Mouse (Mus musculus): ENCODE results near the gene Gas6. TPM values are rescaled to one million over a fixed set of nuclear protein-coding genes. Genes with fewer than 3 reads are reported as not detected.

Gene Gas6
- 100 to 1,000 TPM; 100 to 394 TPM for total RNA-seq (2021)
- long read RNA-seq, experiment 1, transcript Gas6-201 (15 exons, 2,548 nt): major isoform, 115 of 128 reads
- long read RNA-seq, experiment 1, partial matches to known transcripts: 5 of 128 reads
- long read RNA-seq, experiment 1, other reads (novel, unspliced or antisense): 8 of 128 reads
- long read RNA-seq, experiment 2, transcript Gas6-201 (15 exons, 2,548 nt): major isoform, 2,412 of 2,754 reads
- long read RNA-seq, experiment 2, partial matches to known transcripts: 222 of 2,754 reads
- long read RNA-seq, experiment 2, other reads (novel, unspliced or antisense): 120 of 2,754 reads

DNA sequence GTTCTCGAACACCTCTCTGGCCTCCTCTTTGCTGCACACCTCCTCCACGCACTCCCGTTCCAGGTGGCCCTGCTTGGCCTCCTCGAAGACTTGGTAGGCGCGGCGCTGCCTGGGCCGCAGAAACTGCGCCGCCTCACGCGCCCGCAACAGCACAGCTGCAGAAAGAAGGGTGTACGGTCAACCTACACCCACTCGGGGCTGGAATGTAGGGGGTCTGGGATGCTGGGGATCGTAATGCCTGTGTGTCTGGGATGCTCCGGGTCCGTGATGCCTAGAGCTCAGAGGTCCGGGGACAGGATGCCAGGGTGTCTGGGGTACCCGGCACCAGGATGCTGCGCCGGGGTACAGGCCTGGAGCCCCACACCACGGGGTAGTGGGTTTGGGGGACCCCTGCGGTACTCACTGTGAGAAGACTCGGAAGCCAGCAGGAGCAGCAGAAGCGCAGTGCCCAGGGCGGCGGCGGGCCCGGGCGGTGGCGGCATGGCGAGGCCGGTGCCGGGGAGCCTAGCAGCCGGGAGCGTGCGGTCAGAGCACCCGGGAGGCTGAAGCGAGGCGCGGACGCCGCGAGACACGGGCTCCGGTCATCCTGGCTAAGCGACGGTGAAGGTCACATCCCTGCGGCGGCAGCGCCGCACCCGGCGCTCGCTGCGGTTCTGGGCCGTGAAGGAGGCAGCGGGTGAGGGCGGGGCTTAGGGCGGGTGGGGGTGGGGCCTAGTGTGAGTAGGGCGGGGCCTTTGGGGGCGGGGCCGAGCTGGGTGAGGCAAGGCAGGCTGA, at the start of gene Gas6:
Gas6 (minus strand) TSS at position 633 of the 774 bp plus-strand sequence.
- DNase-seq (ENCODE audit: low spot score in 2 of 2): peak; percentile 64 to 68

DNA sequence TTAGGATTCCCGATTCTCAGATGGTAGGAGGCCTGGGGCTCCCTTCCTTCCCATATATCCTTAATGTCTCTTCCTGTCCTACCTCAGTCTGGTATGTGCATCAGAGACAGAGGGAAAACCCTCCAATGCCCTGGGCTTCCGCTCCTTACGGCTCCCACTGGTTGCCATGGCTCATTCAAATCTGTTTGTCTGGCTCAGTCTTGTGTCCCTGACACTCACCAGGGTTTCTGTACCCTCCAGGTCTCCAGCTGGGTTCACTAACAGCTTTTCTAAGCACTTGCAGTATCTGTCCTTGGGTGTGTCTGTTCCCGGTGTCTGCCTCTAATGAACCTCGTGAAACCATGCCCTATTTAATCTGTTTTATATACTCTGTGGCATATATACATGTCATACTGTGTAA, 47.2 kb upstream of the Gas6 start:
- DNase-seq (ENCODE audit: low spot score in 2 of 2): no peak

DNA sequence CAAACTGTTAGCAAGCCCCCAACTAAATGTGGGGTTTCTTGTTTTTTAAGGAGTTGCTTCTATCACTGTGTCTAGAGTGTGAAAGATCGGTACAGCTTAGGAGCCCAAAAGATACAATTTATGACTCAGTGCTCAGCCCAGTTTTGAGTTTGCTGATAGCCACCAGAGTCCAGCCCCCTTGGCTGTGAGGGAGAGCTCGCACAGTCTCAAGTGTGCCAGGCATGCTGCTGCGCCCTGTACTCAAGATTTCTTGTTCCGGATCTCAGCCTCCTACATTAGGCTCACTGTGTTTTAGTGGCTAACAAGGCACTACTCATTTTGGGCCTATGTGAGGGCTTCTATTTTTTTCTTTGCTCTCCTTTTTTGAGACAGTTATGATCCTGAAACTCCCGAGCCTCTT, 45.8 kb upstream of the Gas6 start:
- DNase-seq (ENCODE audit: low spot score in 2 of 2): no peak

DNA sequence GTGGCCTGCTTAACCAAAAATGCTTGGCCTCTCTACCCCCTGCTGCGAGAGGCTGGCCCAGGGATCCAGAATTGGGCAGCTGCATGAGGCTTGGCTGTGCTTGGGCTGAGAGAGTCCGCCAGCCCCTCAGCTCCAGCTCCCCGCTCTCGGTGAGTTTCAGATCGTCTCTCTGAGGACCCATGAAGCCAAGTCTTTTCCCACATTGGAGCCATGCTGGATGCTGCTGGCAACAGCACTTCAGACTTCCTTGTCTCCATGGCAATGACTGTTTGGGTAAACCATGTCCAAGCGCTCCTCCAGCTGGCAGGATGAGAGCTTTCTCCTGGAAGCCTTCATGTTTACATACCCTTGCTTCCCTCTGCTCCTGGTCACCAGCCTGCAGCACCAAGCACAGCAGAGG, 44.5 kb upstream of the Gas6 start:
- DNase-seq (ENCODE audit: low spot score in 2 of 2): no peak

DNA sequence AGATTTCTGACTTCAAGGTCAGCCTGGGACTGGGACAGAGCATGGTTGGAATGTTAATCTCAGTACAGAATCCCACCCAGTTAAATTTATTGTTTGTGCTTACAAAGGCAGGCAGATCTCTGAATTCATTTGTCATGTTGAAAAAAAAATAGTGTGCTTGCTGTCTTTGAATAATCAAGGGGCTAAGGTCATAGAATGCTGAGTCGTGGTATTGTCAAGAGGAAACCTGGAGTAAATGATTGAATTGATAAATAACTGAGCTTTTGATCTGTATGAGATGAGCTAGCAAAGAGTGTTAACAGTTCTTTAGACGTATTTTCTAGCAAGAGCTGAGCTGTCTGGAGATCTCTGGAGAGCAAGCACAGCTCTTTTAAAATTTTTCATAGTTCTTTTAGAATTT, 42.8 kb upstream of the Gas6 start:
- DNase-seq (ENCODE audit: low spot score in 2 of 2): no peak

DNA sequence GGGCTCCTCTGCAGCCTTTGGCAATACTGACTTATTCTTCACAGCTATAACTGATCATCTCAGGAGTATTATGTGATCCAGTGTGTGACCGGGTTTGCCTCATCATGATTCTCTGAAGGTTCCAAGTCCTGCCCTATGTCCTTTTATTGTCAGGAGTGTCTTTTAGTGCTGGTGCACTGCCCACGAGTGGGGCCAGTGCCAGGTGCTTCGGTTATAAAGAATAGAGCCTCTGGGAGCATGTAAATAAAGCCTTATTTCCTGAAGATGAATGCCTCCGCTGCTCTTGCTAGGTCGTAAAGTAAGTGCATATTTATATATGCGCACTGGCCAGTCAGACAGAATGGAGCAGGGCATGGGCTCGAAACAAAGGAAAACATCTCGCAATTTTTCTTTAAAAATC, 38.8 kb upstream of the Gas6 start:
- DNase-seq (ENCODE audit: low spot score in 2 of 2): no peak

DNA sequence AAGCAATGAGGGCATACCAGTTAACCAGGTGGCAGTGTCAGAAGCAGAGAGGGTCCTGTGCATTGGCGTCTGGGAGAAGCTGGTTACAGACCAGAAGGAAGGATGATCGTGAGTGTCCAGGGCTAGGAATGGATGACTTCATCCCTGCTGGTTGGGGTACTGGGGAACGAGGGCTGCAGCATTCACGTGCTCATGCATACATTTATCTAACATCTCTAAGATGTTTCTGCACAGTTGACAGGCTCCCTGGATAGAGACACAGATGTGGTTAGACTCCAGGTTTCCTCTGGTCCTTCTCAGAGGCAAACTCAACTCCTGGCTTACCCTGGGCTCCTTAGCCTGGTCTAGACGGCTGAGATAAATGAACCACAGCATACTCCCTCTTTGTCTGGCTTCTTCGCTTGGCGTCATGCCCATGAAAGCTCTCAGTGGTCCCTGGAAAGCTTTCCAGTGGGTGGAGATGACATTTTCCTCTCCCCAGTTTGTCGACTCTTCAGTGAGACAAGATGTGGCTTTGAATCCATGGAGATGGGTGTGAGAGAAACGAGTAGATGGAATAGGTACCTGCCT, 37.4 kb upstream of the Gas6 start:
- DNase-seq (ENCODE audit: low spot score in 2 of 2): no peak

DNA sequence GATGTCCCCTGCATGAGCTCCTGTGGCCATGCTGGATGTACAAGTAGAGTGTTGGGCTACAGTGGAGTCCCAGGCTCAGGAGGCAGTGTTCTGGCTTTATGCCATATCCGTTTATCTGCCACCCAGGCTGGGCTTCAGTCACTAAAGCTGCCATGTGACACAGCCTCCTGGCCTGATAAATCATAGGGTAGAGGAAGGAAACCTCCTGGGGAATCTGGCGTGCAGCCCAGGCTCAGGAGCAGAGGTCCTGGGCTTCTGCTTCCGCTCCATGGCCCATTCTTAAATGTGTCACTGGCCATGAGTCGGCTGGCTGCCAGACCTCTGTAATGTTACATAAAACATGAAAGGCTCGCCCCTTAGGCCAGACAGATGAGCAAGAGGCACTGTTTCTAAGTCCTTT, 36.7 kb upstream of the Gas6 start:
- peak; percentile 73 to 81 for DNase-seq (ENCODE audit: low spot score in 2 of 2)

DNA sequence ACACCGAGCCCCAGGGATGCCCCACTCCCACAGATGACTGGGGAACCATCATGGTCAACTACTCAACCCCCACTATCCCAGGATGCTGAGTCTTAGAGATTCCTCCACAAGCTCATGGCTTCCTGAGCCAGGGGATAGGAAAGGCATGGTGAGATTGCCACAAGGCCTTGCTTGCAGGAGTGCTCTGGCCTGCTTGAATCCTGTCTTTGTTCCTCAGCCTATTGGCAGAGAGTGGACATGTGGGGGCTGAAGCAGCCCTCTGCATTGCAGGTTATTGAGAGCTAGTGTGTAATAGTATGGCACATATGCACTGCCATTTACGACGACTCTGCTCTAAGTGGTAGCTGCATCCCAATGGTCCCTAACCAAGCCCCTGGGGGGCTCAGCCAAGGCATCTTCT, 36.1 kb upstream of the Gas6 start:
- no peak for DNase-seq (ENCODE audit: low spot score in 2 of 2)

- peak in 1 of 2 experiments; percentile 55 for DNase-seq (ENCODE audit: low spot score in 2 of 2)
Measured at GRCm38 (mm10) chr8:13529891-13530316, 35.6 kb upstream of the Gas6 start.

- DNase-seq (ENCODE audit: low spot score in 2 of 2): no peak
Measured at GRCm38 (mm10) chr8:13529011-13529840, 34.9 kb upstream of the Gas6 start.

GRCm38 (mm10) chr8:13521392-13521791, 27.1 kb upstream of the Gas6 start:
- peak in 1 of 2 experiments; percentile 18 for DNase-seq (ENCODE audit: low spot score in 2 of 2)

DNA sequence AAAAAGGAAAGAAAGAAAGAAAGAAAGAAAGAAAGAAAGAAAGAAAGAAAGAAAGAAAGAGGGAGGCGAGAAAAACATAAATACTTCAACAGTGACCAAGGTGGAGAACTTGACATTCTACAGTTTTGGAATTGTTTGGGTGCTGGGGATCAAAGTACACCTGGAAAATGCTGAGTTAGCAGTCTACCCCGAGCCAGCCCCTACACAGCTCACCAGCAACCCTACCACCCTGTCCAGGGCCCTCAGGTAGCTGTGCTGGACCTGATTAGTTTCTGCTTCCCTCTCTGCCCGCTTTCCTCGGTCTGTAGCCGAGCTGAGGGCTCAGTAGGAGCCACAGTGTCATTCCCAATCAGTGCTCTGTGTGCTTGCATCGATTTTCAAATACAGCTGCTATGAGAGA, 26.1 kb upstream of the Gas6 start:
- DNase-seq (ENCODE audit: low spot score in 2 of 2): peak in 1 of 2 experiments; percentile 7

DNA sequence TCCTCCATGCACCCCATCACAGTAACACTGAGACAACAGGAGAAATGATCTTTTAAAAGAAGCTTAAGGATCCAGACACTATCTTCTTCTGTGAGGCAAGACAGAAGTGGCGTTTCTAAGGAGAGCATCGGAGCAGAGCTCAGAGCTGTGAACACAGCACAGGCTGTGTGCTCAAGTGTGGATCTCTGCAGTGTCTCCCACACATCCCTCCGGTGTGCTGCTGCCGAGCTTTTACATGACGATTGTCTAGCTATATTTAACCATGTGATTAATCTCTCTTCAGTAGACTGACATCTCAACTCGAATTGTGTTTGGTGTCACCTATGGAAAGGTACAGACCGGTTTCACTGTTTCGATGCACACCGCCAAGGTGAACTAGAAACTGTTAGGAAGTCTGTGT, 25.2 kb upstream of the Gas6 start:
- DNase-seq (ENCODE audit: low spot score in 2 of 2): no peak

- no peak for DNase-seq (ENCODE audit: low spot score in 2 of 2)
Measured at GRCm38 (mm10) chr8:13517284-13517781, 23.0 kb upstream of the Gas6 start.

- no peak for DNase-seq (ENCODE audit: low spot score in 2 of 2)
Measured at GRCm38 (mm10) chr8:13516728-13517127, 22.4 kb upstream of the Gas6 start.

DNA sequence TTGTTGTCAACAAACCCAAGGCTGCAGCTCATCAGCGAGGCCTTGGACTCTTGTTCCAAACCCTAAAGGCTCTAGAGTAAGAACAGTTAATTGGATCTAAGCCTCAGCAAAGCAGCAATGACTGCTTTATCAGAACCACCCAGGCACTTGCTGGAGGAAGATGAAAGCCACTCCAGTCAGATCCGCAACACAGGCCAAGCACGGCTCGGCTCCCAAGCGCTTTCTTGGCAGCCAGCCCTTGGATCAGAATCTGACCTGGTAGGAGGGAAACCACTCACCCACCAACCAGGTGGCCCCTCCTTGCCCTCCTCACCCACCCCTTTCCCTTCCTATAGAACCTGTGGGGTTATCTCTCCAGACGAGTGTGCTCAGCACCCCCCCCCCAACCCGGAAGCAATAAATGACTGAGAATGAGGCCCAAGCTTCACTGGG, 21.7 kb upstream of the Gas6 start:
- DNase-seq (ENCODE audit: low spot score in 2 of 2): peak in 1 of 2 experiments; percentile 41

- no peak for DNase-seq (ENCODE audit: low spot score in 2 of 2)
Measured at GRCm38 (mm10) chr8:13513556-13514370, 19.5 kb upstream of the Gas6 start.

- DNase-seq (ENCODE audit: low spot score in 2 of 2): no peak
Measured at GRCm38 (mm10) chr8:13512677-13513076, 18.4 kb upstream of the Gas6 start.

DNA sequence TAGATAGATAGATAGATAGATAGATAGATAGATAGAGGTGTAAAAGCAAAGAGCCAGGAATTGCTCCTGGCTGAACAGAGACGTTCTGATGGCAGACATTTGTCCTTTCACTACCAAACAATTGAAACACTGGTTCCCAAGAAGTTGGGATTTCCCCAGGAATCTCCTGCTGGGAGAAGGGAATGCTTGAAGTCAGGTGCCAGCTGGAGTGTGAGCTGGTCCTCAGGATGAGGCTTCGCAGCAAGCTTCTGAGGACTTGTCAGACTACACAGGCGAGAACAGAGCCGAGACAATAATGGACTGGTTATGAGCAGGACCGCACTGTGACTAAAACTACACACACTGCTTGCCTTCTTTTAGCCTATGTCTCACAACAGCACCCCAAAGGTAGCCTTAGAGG, 17.7 kb upstream of the Gas6 start:
- DNase-seq (ENCODE audit: low spot score in 2 of 2): no peak
